In genomic region chr13:76304637-76305122, GRCm38 (mm10) we compare ENCODE assay signal across 12 mouse cellular contexts. TPM values are rescaled to one million over a fixed set of nuclear protein-coding genes. Genes with fewer than 3 reads are reported as not detected.
DNase-seq lines count a peak whose midpoint lies in the region; ATAC-seq and TF ChIP-seq lines count a peak whose summit lies in the region.
"Had no signal": no experiment of that assay in that cellular context is flagged by ENCODE, and none has a peak within 500 bp of the region (broad histone marks: within the 10 kb centered on the region; RNA-seq: fewer than 3 reads in every experiment).

TSS of gene Fam81b (minus strand) at chr13:76305072.

- no peak for TF ChIP-seq EP300 in stomach, postnatal 0 days (optimal IDR thresholded peaks at IDR 0.05)

- no peaks in the 10 kb centered on the region for H3K4me1 ChIP-seq in hindbrain, postnatal 0 days (ENCODE audit: insufficient read depth, low read length)
- H3K4me1 ChIP-seq in hindbrain, embryonic 10.5 days (replicated peaks) = no peaks in the 10 kb centered on the region
- H3K4me1 ChIP-seq in testis, adult 2 months (ENCODE audit: control insufficient read depth, insufficient read depth, low read length) = no peaks in the 10 kb centered on the region
- H3K4me1 ChIP-seq in stomach, postnatal 0 days (replicated peaks; ENCODE audit: control insufficient read depth, insufficient read depth) = no peaks in the 10 kb centered on the region
- H3K4me1 ChIP-seq: kidney, embryonic 15.5 days; midbrain, embryonic 12.5 days had no signal

- no peaks in the 10 kb centered on the region for H3K9me3 ChIP-seq in hindbrain, postnatal 0 days (ENCODE audit: low read length)
- H3K9me3 ChIP-seq in hindbrain, embryonic 10.5 days = no peaks in the 10 kb centered on the region
- H3K9me3 ChIP-seq in stomach, postnatal 0 days (ENCODE audit: control insufficient read depth, low read length) = no peaks in the 10 kb centered on the region
- H3K9me3 ChIP-seq: kidney, embryonic 15.5 days; midbrain, embryonic 12.5 days had no signal

- H3K4me2 ChIP-seq in hindbrain, postnatal 0 days (ENCODE audit: low read depth, low read length) = no peak within 1 kb of the TSS
- no peak within 1 kb of the TSS for H3K4me2 ChIP-seq in stomach, postnatal 0 days (replicated peaks; ENCODE audit: low read depth)
- H3K4me2 ChIP-seq: kidney, embryonic 15.5 days; midbrain, embryonic 12.5 days had no signal

- DNase-seq in hindbrain, postnatal 0 days (ENCODE audit: low spot score) = peak; percentile 37
- no peak for DNase-seq in hindbrain, embryonic 10.5 days (ENCODE audit: low spot score)
- no peak for DNase-seq in testis, postnatal 14 days (ENCODE audit: low spot score)
- peak; percentile 15 for DNase-seq in c-Kit-positive CD71-positive TER-119-positive erythroid progenitor cells, embryonic 14.5 days (ENCODE audit: low spot score)
- DNase-seq in stomach, postnatal 0 days (ENCODE audit: low spot score) = no peak
- no peak for DNase-seq in left cerebral cortex, adult 18-20 months (ENCODE audit: low spot score in 2 of 2)
- DNase-seq in urinary bladder, postnatal 14 days (ENCODE audit: low spot score) = no peak
- DNase-seq: adrenal gland, postnatal 14 days; right cerebral cortex, adult 18-20 months had no signal

- H3K27ac ChIP-seq in hindbrain, postnatal 0 days = no peak within 1 kb of the TSS
- H3K27ac ChIP-seq in hindbrain, embryonic 10.5 days = no peak within 1 kb of the TSS
- H3K27ac ChIP-seq in testis, adult 2 months (ENCODE audit: control insufficient read depth, insufficient read depth, low read depth, low read length) = no peak within 1 kb of the TSS
- H3K27ac ChIP-seq in stomach, postnatal 0 days (replicated peaks) = no peak within 1 kb of the TSS
- H3K27ac ChIP-seq: kidney, embryonic 15.5 days; midbrain, embryonic 12.5 days had no signal

- no peak for ATAC-seq in hindbrain, postnatal 0 days
- ATAC-seq in stomach, postnatal 0 days (ENCODE audit: low FRiP score, low TSS enrichment) = no peak

- no peak within 1 kb of the TSS for H3K4me3 ChIP-seq in hindbrain, postnatal 0 days (ENCODE audit: low read length)
- H3K4me3 ChIP-seq in hindbrain, embryonic 10.5 days = no peak within 1 kb of the TSS
- H3K4me3 ChIP-seq in testis, adult 2 months (ENCODE audit: control insufficient read depth, low read depth, low read length) = no peak within 1 kb of the TSS
- no peak within 1 kb of the TSS for H3K4me3 ChIP-seq in stomach, postnatal 0 days (ENCODE audit: low read depth, low read length)
- H3K4me3 ChIP-seq: kidney, embryonic 15.5 days; midbrain, embryonic 12.5 days had no signal

- TF ChIP-seq CTCF in hindbrain, postnatal 0 days (IDR thresholded peaks at IDR 0.05; ENCODE audit: low read depth) = peak; percentile 45
- no peak for TF ChIP-seq CTCF in testis, adult 2 months (IDR thresholded peaks at IDR 0.05; ENCODE audit: control insufficient read depth, insufficient read depth, insufficient replicate concordance, low read depth, low read length)
- peak; percentile 66 for TF ChIP-seq CTCF in stomach, postnatal 0 days (IDR thresholded peaks at IDR 0.05; ENCODE audit: low read depth)

- no peak within 1 kb of the TSS for H3K9ac ChIP-seq in hindbrain, postnatal 0 days (replicated peaks; ENCODE audit: low read length)
- no peak within 1 kb of the TSS for H3K9ac ChIP-seq in stomach, postnatal 0 days (ENCODE audit: low read length)
- H3K9ac ChIP-seq: kidney, embryonic 15.5 days; midbrain, embryonic 12.5 days had no signal

- no peaks in the 10 kb centered on the region for H3K36me3 ChIP-seq in hindbrain, postnatal 0 days (ENCODE audit: insufficient read depth, low read length)
- no peaks in the 10 kb centered on the region for H3K36me3 ChIP-seq in hindbrain, embryonic 10.5 days
- H3K36me3 ChIP-seq in testis, adult 2 months (ENCODE audit: control insufficient read depth, insufficient read depth, low read length) = no peaks in the 10 kb centered on the region
- no peaks in the 10 kb centered on the region for H3K36me3 ChIP-seq in stomach, postnatal 0 days (ENCODE audit: control insufficient read depth, insufficient read depth, low read length)
- H3K36me3 ChIP-seq: kidney, embryonic 15.5 days; midbrain, embryonic 12.5 days had no signal

- no peak for TF ChIP-seq POLR2A in testis, adult 2 months (IDR thresholded peaks at IDR 0.05; ENCODE audit: control insufficient read depth, low read depth, low read length)

- no peaks in the 10 kb centered on the region for H3K27me3 ChIP-seq in hindbrain, postnatal 0 days (ENCODE audit: insufficient read depth, low read length)
- no peaks in the 10 kb centered on the region for H3K27me3 ChIP-seq in hindbrain, embryonic 10.5 days (ENCODE audit: insufficient read depth, poor library complexity, severe bottlenecking)
- no peaks in the 10 kb centered on the region for H3K27me3 ChIP-seq in testis, adult 2 months (ENCODE audit: control insufficient read depth, insufficient read depth, low read length)
- H3K27me3 ChIP-seq in stomach, postnatal 0 days (ENCODE audit: control insufficient read depth, insufficient read depth, low read length) = no peaks in the 10 kb centered on the region
- H3K27me3 ChIP-seq: kidney, embryonic 15.5 days; midbrain, embryonic 12.5 days had no signal

- WGBS in hindbrain, postnatal 0 days = 40% methylated on average over 7 of the region's 7 CpGs
- WGBS in hindbrain, embryonic 10.5 days = 43% methylated on average over 7 of the region's 7 CpGs
- WGBS in stomach, postnatal 0 days = 34% methylated on average over 7 of the region's 7 CpGs

RNA-seq across cellular contexts. Expression of gene Fam81b, which starts in this region (rescaled TPM):
- total RNA-seq in hindbrain, postnatal 0 days (2014; rRNA removed) = not detected in 2 replicates
- polyA plus RNA-seq in hindbrain, postnatal 0 days (2015; fragmentation: Nextera tagmentation; extraction: Ambion mirVana) = 1.2 and 1.3 TPM in 2 replicates
- polyA plus RNA-seq in hindbrain, embryonic 10.5 days (2016; fragmentation: Nextera tagmentation; extraction: Ambion mirVana) = 0.71 and 1.3 TPM in 2 replicates
- polyA plus RNA-seq in testis, adult 2 months (2012; rRNA removed) = 20.8 and 24.1 TPM in 2 replicates
- polyA plus RNA-seq in stomach, postnatal 0 days (2015; fragmentation: Nextera tagmentation; extraction: Ambion mirVana) = not detected in 2 replicates
- under 1 TPM in 1 of 2 experiments, not detected in 1; 0.12 TPM for total RNA-seq in left cerebral cortex, adult 18-20 months (2021)
- total RNA-seq: adrenal gland, postnatal 14 days had no signal
- polyA plus RNA-seq: kidney, embryonic 15.5 days; midbrain, embryonic 12.5 days had no signal

Comparison
In these comparisons a context has a peak if more than half of its experiments do, and no peak if none do; other contexts are left out.
1. DNase-seq: peak in hindbrain, postnatal 0 days (single experiment) and c-Kit-positive CD71-positive TER-119-positive erythroid progenitor cells, embryonic 14.5 days (single experiment); none in hindbrain, embryonic 10.5 days (single experiment), testis, postnatal 14 days (single experiment), stomach, postnatal 0 days (single experiment), left cerebral cortex, adult 18-20 months (0 of 2) and urinary bladder, postnatal 14 days (single experiment).